Mouse (Mus musculus) heart, adult 2 months (tissue): ENCODE results near the gene Oscar.
"Not testable (repeated sequence)": the region's sequence is repeated elsewhere in the genome, so short reads cannot be mapped to it uniquely, and the experiment has no call there.

Experiments used
- EP300 ChIP-seq: fragments of 200-500 bp; IDR thresholded peaks from 2 replicates; pipeline ENCODE4 v1.6.1; 2011; ENCODE audit warnings: low read depth, low read length, control low read depth; ENCODE audit not compliant: insufficient read depth
- POLR2A ChIP-seq: fragments of 200-500 bp; IDR thresholded peaks from 2 replicates; pipeline ENCODE4 v1.6.1; 2011; ENCODE audit warnings: mild to moderate bottlenecking, low read depth, low read length, control low read depth; ENCODE audit not compliant: insufficient read depth

DNA sequence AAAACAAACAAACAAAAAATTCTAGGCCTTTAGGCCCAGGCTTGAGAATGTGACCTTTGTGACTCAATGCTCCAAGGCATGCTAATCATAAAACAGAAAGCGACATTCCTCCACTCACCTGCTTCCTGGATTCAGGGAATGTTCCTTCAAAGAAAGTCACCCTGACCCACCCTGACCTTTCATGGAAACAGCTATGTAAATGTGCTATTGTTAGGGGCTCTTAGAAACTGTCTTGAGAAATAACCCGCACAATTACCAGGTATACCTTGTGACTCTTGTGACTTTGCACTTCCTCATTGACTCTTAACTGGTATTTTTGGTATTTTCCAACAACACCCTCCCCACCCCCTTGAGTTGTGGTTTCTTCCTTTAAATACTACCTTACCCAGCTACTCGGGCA lies 45.4 kb downstream of the Oscar start:
- not testable (repeated sequence) for TF ChIP-seq EP300, POLR2A
